ENCODE assay signal across 7 mouse cellular contexts in the genomic region with DNA sequence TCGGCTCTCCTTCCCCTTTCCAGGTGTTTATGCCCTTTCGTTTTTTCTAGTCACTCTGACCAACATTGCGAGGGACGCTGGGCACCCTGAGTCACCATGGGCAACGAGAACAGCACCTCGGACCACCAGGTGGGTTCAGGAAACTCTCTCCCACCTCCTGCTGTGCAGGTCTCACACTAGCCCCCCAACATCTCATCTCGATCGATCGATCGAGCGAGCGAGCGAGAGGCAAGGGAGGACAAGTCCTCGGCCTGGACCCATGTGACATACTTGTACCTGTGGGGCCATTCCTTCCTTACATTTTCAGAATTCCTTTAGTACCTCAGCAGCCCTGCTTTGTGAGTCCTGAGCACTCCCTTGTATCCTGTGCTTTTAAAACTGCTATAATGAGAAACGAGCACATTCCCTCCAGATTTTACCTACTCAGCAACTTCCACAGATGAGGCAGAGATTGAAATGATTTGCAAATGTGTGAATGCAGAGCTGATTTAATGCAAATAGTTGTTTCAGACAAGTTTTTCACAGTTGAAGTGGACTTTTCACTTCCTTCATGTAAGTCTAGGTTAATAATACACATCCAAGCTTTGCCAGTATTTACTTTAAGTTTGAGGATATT. TPM values are rescaled to one million over a fixed set of nuclear protein-coding genes. Genes with fewer than 3 reads are reported as not detected.
DNase-seq lines count a peak whose midpoint lies in the region; ATAC-seq and TF ChIP-seq lines count a peak whose summit lies in the region.

A gene (plus strand): TSS at position 51 of the 616 bp plus-strand sequence.

- no peaks in the 10 kb centered on the region for H3K9me3 ChIP-seq in ES-Bruce4 (replicated peaks; ENCODE audit: control insufficient read depth, insufficient read depth, low read length, poor library complexity, severe bottlenecking)
- no peaks in the 10 kb centered on the region for H3K9me3 ChIP-seq in intestine, embryonic 14.5 days (ENCODE audit: control insufficient read depth, low read length)
- no peaks in the 10 kb centered on the region for H3K9me3 ChIP-seq in liver, postnatal 0 days (ENCODE audit: low read length)

- intact Hi-C loops in gastrocnemius, adult 2 months (cut with DNase I) = no loop called here

- no peaks in the 10 kb centered on the region for H3K27me3 ChIP-seq in ES-Bruce4 (ENCODE audit: control insufficient read depth, insufficient read depth, low read length, poor library complexity, severe bottlenecking)
- no peaks in the 10 kb centered on the region for H3K27me3 ChIP-seq in intestine, embryonic 14.5 days (replicated peaks; ENCODE audit: control insufficient read depth, insufficient read depth, low read length)
- H3K27me3 ChIP-seq in liver, postnatal 0 days (ENCODE audit: insufficient read depth, low read length) = no peaks in the 10 kb centered on the region

- WGBS in intestine, embryonic 14.5 days = 27% methylated on average over 15 of the region's 15 CpGs
- WGBS in liver, postnatal 0 days (ENCODE audit: insufficient replicate concordance) = 31% methylated on average over 15 of the region's 15 CpGs

- H3K4me1 ChIP-seq in ES-Bruce4 (ENCODE audit: control insufficient read depth, insufficient read depth, low read length) = peaks cover 3% of the 10 kb centered on the region
- H3K4me1 ChIP-seq in intestine, embryonic 14.5 days (replicated peaks; ENCODE audit: control insufficient read depth, insufficient read depth, low read length) = peaks cover 15% of the 10 kb centered on the region; the same call in 1 of the 2 replicates
- H3K4me1 ChIP-seq in liver, postnatal 0 days (ENCODE audit: insufficient read depth) = peaks cover 8% of the 10 kb centered on the region

- TF ChIP-seq CTCF in ES-Bruce4 (IDR thresholded peaks at IDR 0.05; ENCODE audit: low read depth, low read length) = no peak
- TF ChIP-seq CTCF in gastrocnemius, adult 2 months (IDR thresholded peaks at IDR 0.05) = no peak
- no peak for TF ChIP-seq CTCF in liver, postnatal 0 days (IDR thresholded peaks at IDR 0.05; ENCODE audit: low read depth)

- no peaks in the 10 kb centered on the region for H3K36me3 ChIP-seq in ES-Bruce4 (ENCODE audit: control insufficient read depth, insufficient read depth, low read length, poor library complexity, severe bottlenecking)
- no peaks in the 10 kb centered on the region for H3K36me3 ChIP-seq in intestine, embryonic 14.5 days (ENCODE audit: control insufficient read depth, insufficient read depth, low read length)
- no peaks in the 10 kb centered on the region for H3K36me3 ChIP-seq in liver, postnatal 0 days (replicated peaks; ENCODE audit: insufficient read depth, low read length)

- TF ChIP-seq POLR2A in ES-Bruce4 (IDR thresholded peaks at IDR 0.05; ENCODE audit: insufficient read depth, low read length) = no peak

- peak; percentile 26 for DNase-seq in ZHBTc4 (ENCODE audit: low read depth, low spot score)
- no peak for DNase-seq in gastrocnemius, adult 2 months
- peak; percentile 55 for DNase-seq in intestine, embryonic 14.5 days (ENCODE audit: low spot score)
- DNase-seq in liver, postnatal 0 days = no peak
- no peak for DNase-seq in ovary, postnatal 10 days (ENCODE audit: low spot score)
- no peak for DNase-seq in embryo, embryonic 9.5 days (ENCODE audit: extremely low spot score)

- no peak within 1 kb of the TSS for H3K27ac ChIP-seq in ES-Bruce4 (ENCODE audit: insufficient read depth, low read length)
- H3K27ac ChIP-seq in gastrocnemius, adult 2 months = peak within 1 kb of the TSS; percentile 75
- H3K27ac ChIP-seq in intestine, embryonic 14.5 days (ENCODE audit: low read depth) = no peak within 1 kb of the TSS; the same call in 1 of the 2 replicates
- no peak within 1 kb of the TSS for H3K27ac ChIP-seq in liver, postnatal 0 days (ENCODE audit: low read depth)

- ATAC-seq in intestine, embryonic 14.5 days (replicated peaks; ENCODE audit: low FRiP score, low TSS enrichment, low read depth) = no peak
- ATAC-seq in liver, postnatal 0 days = no peak

- TF ChIP-seq EP300 in ES-Bruce4 (IDR thresholded peaks at IDR 0.05; ENCODE audit: insufficient read depth, low read depth, low read length) = no peak
- TF ChIP-seq EP300 in liver, postnatal 0 days (IDR thresholded peaks at IDR 0.05; ENCODE audit: low read depth) = no peak

- no peak within 1 kb of the TSS for H3K9ac ChIP-seq in ES-Bruce4 (ENCODE audit: low read depth, poor library complexity, severe bottlenecking)
- H3K9ac ChIP-seq in intestine, embryonic 14.5 days (ENCODE audit: low read length) = no peak within 1 kb of the TSS
- peak within 1 kb of the TSS; percentile 6; the same call in 1 of the 2 replicates for H3K9ac ChIP-seq in liver, postnatal 0 days (replicated peaks)

- peak within 1 kb of the TSS; percentile 44 for H3K4me2 ChIP-seq in intestine, embryonic 14.5 days (ENCODE audit: low read length)
- peak within 1 kb of the TSS; percentile 67 for H3K4me2 ChIP-seq in liver, postnatal 0 days (ENCODE audit: low read depth, low read length)

- H3K4me3 ChIP-seq in ES-Bruce4 (ENCODE audit: low read depth, low read length) = no peak within 1 kb of the TSS
- peak within 1 kb of the TSS; percentile 39 for H3K4me3 ChIP-seq in gastrocnemius, adult 2 months
- H3K4me3 ChIP-seq in intestine, embryonic 14.5 days (ENCODE audit: low read depth, low read length) = 0 out of 2 replicates have a peak within 1 kb of the TSS, but pooled peaks have one; percentile 4
- H3K4me3 ChIP-seq in liver, postnatal 0 days (ENCODE audit: low read depth, low read length) = peak within 1 kb of the TSS; percentile 28

RNA-seq across cellular contexts. Expression of the gene that starts here (rescaled TPM):
- polyA plus RNA-seq in ES-Bruce4 (2011; ENCODE audit: insufficient read depth, insufficient read length, low read depth, missing spikeins) = 80.9 and 98.7 TPM in 2 replicates
- total RNA-seq in gastrocnemius, adult 2 months (2021) = 100 to 1,000 TPM; 515 to 576 TPM
- polyA plus RNA-seq in intestine, embryonic 14.5 days (2014; fragmentation: Nextera tagmentation; extraction: Ambion mirVana) = 33.7 and 38.4 TPM in 2 replicates
- polyA plus RNA-seq in liver, postnatal 0 days (2015; fragmentation: Nextera tagmentation; extraction: Ambion mirVana) = 3.5 and 3.8 TPM in 2 replicates

Comparison
In these comparisons a context has a peak if more than half of its experiments do, and no peak if none do; other contexts are left out.
1. DNase-seq: peak in ZHBTc4 (single experiment) and intestine, embryonic 14.5 days (single experiment); none in gastrocnemius, adult 2 months (single experiment), liver, postnatal 0 days (single experiment), ovary, postnatal 10 days (single experiment) and embryo, embryonic 9.5 days (single experiment).